Mouse (Mus musculus) lung, adult 2 months (tissue): ENCODE data around the gene Entpd4b.
"Not testable (repeated sequence)": the region's sequence is repeated elsewhere in the genome, so short reads cannot be mapped to it uniquely, and the experiment has no call there.

Experiments used
- CTCF ChIP-seq: fragments of 200-500 bp; IDR thresholded peaks from 2 replicates; pipeline ENCODE4 v1.5.1; 2011; ENCODE audit warnings: mild to moderate bottlenecking, low read length, control low read depth; ENCODE audit not compliant: insufficient read depth
- POLR2A ChIP-seq: fragments of 200-500 bp; IDR thresholded peaks from 2 replicates; pipeline ENCODE4 v1.6.1; 2011; ENCODE audit warnings: low read depth, mild to moderate bottlenecking, control low read depth, low read length, borderline replicate concordance; ENCODE audit errors: extremely low read depth

- not testable (repeated sequence) for TF ChIP-seq CTCF, POLR2A
Observed at GRCm38 (mm10) chr14:69526202-69526601, 29.0 kb upstream of the Entpd4b start.
